Mouse (Mus musculus) hindbrain, embryonic 13.5 days (tissue): ENCODE results near the gene Amotl1. TPM values are rescaled to one million over a fixed set of nuclear protein-coding genes. Genes with fewer than 3 reads are reported as not detected.

Experiments used
- polyA plus RNA-seq: library from polyadenylated mRNA; unstranded; fragments of >200 nt; fragmentation: Nextera tagmentation; extraction: Ambion mirVana; gene quantifications from 2 replicates; pipeline ENCODE4 v1.2.1, GENCODE M21; 2015

Gene Amotl1
- polyA plus RNA-seq, 1 experiment from 2014 or later, result 8.8 TPM

Other genes starting within 250 kb of the Amotl1 start
- 0.36 and 0.58 TPM in 2 replicates for gene Kdm4d, start 144.6 kb downstream of the Amotl1 start, polyA plus RNA-seq
- 163 and 174 TPM in 2 replicates for gene Cwc15, start 144.4 kb downstream of the Amotl1 start, polyA plus RNA-seq
- gene Piwil4, start 95.7 kb upstream of the Amotl1 start, polyA plus RNA-seq, result 0.30 and 0.48 TPM in 2 replicates
- gene Fut4, start 107.3 kb upstream of the Amotl1 start, polyA plus RNA-seq, result 1.2 and 1.3 TPM in 2 replicates
- 3.7 and 6.3 TPM in 2 replicates for gene 1700012B09Rik, start 126.0 kb upstream of the Amotl1 start, polyA plus RNA-seq
- 11.9 and 15.5 TPM in 2 replicates for gene Mre11a, start 139.6 kb upstream of the Amotl1 start, polyA plus RNA-seq
- 35.6 and 35.7 TPM in 2 replicates for gene Ankrd49, start 139.8 kb upstream of the Amotl1 start, polyA plus RNA-seq
- 0.70 and 1.1 TPM in 2 replicates for gene Gpr83, start 215.2 kb upstream of the Amotl1 start, polyA plus RNA-seq